Mouse (Mus musculus): ENCODE results near the gene Aff3.

GRCm38 (mm10) chr1:38233121-38233520 lies 431.6 kb downstream of the Aff3 start:
- TF ChIP-seq POLR2A (IDR thresholded peaks at IDR 0.05; ENCODE audit: insufficient read depth, low read depth, low read length) (no peak), CTCF (IDR thresholded peaks at IDR 0.05; ENCODE audit: insufficient read depth, low read depth, low read length) (no peak)
